In genomic region chr17:14204061-14204460, GRCm38 (mm10) we compare ENCODE assay signal across 7 mouse cellular contexts. TPM values are rescaled to one million over a fixed set of nuclear protein-coding genes. Genes with fewer than 3 reads are reported as not detected.
DNase-seq lines count a peak whose midpoint lies in the region; ATAC-seq and TF ChIP-seq lines count a peak whose summit lies in the region.

Gene Dact2 (minus strand): TSS chr17:14204304.

- no peaks in the 10 kb centered on the region for H3K36me3 ChIP-seq in G1E (replicated peaks)
- H3K36me3 ChIP-seq in heart, embryonic 15.5 days = no peaks in the 10 kb centered on the region
- no peaks in the 10 kb centered on the region for H3K36me3 ChIP-seq in midbrain, embryonic 11.5 days (ENCODE audit: control insufficient read depth, insufficient read depth, low read length)

- TF ChIP-seq CTCF in G1E (IDR thresholded peaks at IDR 0.05; ENCODE audit: low read depth, low read length) = no peak
- 0 out of 2 replicates have a peak, but pooled peaks have one; percentile 18 for TF ChIP-seq CTCF in cortical plate, adult 2 months (IDR thresholded peaks at IDR 0.05; ENCODE audit: extremely low read depth, insufficient read depth, low read length)

- H3K9me3 ChIP-seq in G1E (replicated peaks) = peaks cover 20% of the 10 kb centered on the region
- H3K9me3 ChIP-seq in heart, embryonic 15.5 days (replicated peaks) = no peaks in the 10 kb centered on the region
- no peaks in the 10 kb centered on the region for H3K9me3 ChIP-seq in midbrain, embryonic 11.5 days (ENCODE audit: control insufficient read depth, low read length)

- WGBS in heart, embryonic 15.5 days = 34% methylated on average over 13 of the region's 13 CpGs
- WGBS in midbrain, embryonic 11.5 days = 49% methylated on average over 13 of the region's 13 CpGs

- H3K9ac ChIP-seq in heart, embryonic 15.5 days = peak within 1 kb of the TSS; percentile 72
- H3K9ac ChIP-seq in midbrain, embryonic 11.5 days (ENCODE audit: low read length) = peak within 1 kb of the TSS; percentile 47

- H3K27me3 ChIP-seq in G1E (ENCODE audit: insufficient read depth, low read length) = peaks cover 25% of the 10 kb centered on the region
- peaks cover 77% of the 10 kb centered on the region for H3K27me3 ChIP-seq in heart, embryonic 15.5 days
- H3K27me3 ChIP-seq in midbrain, embryonic 11.5 days (ENCODE audit: control insufficient read depth, insufficient read depth, low read length) = peaks cover 50% of the 10 kb centered on the region

- peak within 1 kb of the TSS; percentile 97 for H3K4me2 ChIP-seq in heart, embryonic 15.5 days
- H3K4me2 ChIP-seq in midbrain, embryonic 11.5 days = peak within 1 kb of the TSS; percentile 94

- H3K27ac ChIP-seq in cortical plate, adult 2 months (ENCODE audit: insufficient read depth, low read length) = peak within 1 kb of the TSS; percentile 97
- H3K27ac ChIP-seq in heart, embryonic 15.5 days = peak within 1 kb of the TSS; percentile 63
- H3K27ac ChIP-seq in midbrain, embryonic 11.5 days (ENCODE audit: low read depth, low read length) = no peak within 1 kb of the TSS

- peak; percentile 75 for TF ChIP-seq POLR2A in cortical plate, adult 2 months (IDR thresholded peaks at IDR 0.05; ENCODE audit: extremely low read depth, insufficient read depth, low read length)

- no peak for DNase-seq in G1E (ENCODE audit: low spot score)
- peak; percentile 64 to 81 for DNase-seq in left cerebral cortex, adult 18-20 months (ENCODE audit: low spot score in 2 of 2)
- peak; percentile 85 for DNase-seq in midbrain, embryonic 11.5 days (ENCODE audit: low spot score, missing footprints)
- peak; percentile 62 for DNase-seq in testis, postnatal 10 days (ENCODE audit: low spot score)
- DNase-seq in c-Kit-positive CD71-positive TER-119-positive erythroid progenitor cells, embryonic 14.5 days (ENCODE audit: low spot score) = no peak

- peak within 1 kb of the TSS; percentile 4; the same call in 1 of the 2 replicates for H3K4me3 ChIP-seq in G1E (ENCODE audit: low read depth, low read length)
- peak within 1 kb of the TSS; percentile 75 for H3K4me3 ChIP-seq in cortical plate, adult 2 months (ENCODE audit: insufficient read depth, low read length)
- H3K4me3 ChIP-seq in heart, embryonic 15.5 days = peak within 1 kb of the TSS; percentile 74
- H3K4me3 ChIP-seq in midbrain, embryonic 11.5 days (ENCODE audit: low read depth, low read length) = peak within 1 kb of the TSS; percentile 56

- H3K4me1 ChIP-seq in G1E (ENCODE audit: insufficient read depth, low read depth, low read length) = no peaks in the 10 kb centered on the region
- H3K4me1 ChIP-seq in cortical plate, adult 2 months (ENCODE audit: control insufficient read depth, insufficient read depth, low read length) = no peaks in the 10 kb centered on the region; the same call in 1 of the 2 replicates
- peaks cover 30% of the 10 kb centered on the region for H3K4me1 ChIP-seq in heart, embryonic 15.5 days (replicated peaks)
- peaks cover 23% of the 10 kb centered on the region for H3K4me1 ChIP-seq in midbrain, embryonic 11.5 days (ENCODE audit: control insufficient read depth, insufficient read depth, low read length)

- no peak for ATAC-seq in G1E (ENCODE audit: extremely low read depth, insufficient number of reproducible peaks, low FRiP score, poor library complexity, severe bottlenecking)
- 0 out of 2 replicates have a peak, but pooled peaks have one; percentile 26 for ATAC-seq in heart, embryonic 15.5 days (replicated peaks; ENCODE audit: insufficient number of reproducible peaks, insufficient read depth, low FRiP score, low read depth)
- 0 out of 2 replicates have a peak, but pooled peaks have one; percentile 5 for ATAC-seq in midbrain, embryonic 11.5 days (ENCODE audit: low FRiP score)

RNA-seq across cellular contexts. Expression of gene Dact2, which starts in this region (rescaled TPM):
- not detected in 2 replicates for total RNA-seq in G1E (2014; fragmentation: Nextera tagmentation)
- total RNA-seq in G1E (2017) = not detected in 2 replicates
- polyA plus RNA-seq in G1E (2012) = not detected in 2 replicates
- polyA plus RNA-seq in cortical plate, adult 2 months (2012; rRNA removed) = 69.7 and 71.4 TPM in 2 replicates
- 1.5 and 6.1 TPM in 2 replicates for polyA plus RNA-seq in heart, embryonic 15.5 days (2015; fragmentation: Nextera tagmentation; extraction: Ambion mirVana)
- total RNA-seq in left cerebral cortex, adult 18-20 months (2021) = 10 to 100 TPM; 68.0 to 88.0 TPM
- 0.18 and 0.32 TPM in 2 replicates for polyA plus RNA-seq in midbrain, embryonic 11.5 days (2014; fragmentation: Nextera tagmentation; extraction: Ambion mirVana)

Comparison
In these comparisons a context has a peak if more than half of its experiments do, and no peak if none do; other contexts are left out.
1. RNA of gene Dact2 (total RNA-seq): 68.0 to 88.0 TPM in left cerebral cortex, adult 18-20 months; not detected in G1E; every median in the first group is over 10 times any median in the second.
2. Peak in DNase-seq, ATAC-seq, H3K4me3 ChIP-seq, H3K9ac ChIP-seq and H3K4me2 ChIP-seq in midbrain, embryonic 11.5 days; RNA of the gene not detected or under 1 TPM.
3. DNase-seq: peak in left cerebral cortex, adult 18-20 months (2 of 2) and testis, postnatal 10 days (single experiment); none in G1E (single experiment) and c-Kit-positive CD71-positive TER-119-positive erythroid progenitor cells, embryonic 14.5 days (single experiment).
4. H3K4me3 ChIP-seq: peak in every context shown above with its lines; median percentile 75 in cortical plate, adult 2 months; 74 in heart, embryonic 15.5 days; 56 in midbrain, embryonic 11.5 days; 4 in G1E.